Mouse (Mus musculus): ENCODE data around the gene Dmac2. TPM values are rescaled to one million over a fixed set of nuclear protein-coding genes. Genes with fewer than 3 reads are reported as not detected.

The Dmac2 gene
- polyA plus RNA-seq, 1 experiment from 2014 or later: 25.6 TPM

- Histone ChIP-seq H3K4me1 (no peaks in the 10 kb centered on the region), H3K27me3 (no peaks in the 10 kb centered on the region), H3K4me3 (no peak overlapping the region), H3K9ac (no peak overlapping the region), H3K36me3 (ENCODE audit: poor library complexity, severe bottlenecking) (no peaks in the 10 kb centered on the region), H3K9me3 (replicated peaks) (no peaks in the 10 kb centered on the region), H3K4me2 (no peak overlapping the region), H3K27ac (no peak overlapping the region)
- ATAC-seq: no peak
- 84% methylated on average over 3 of the region's 3 CpGs for whole genome bisulfite sequencing
These were observed 25.4 kb upstream of the Dmac2 start for GRCm38 (mm10) chr7:25593859-25594258.

- no peaks in the 10 kb centered on the region for H3K9me3 ChIP-seq (replicated peaks)
- H3K27me3 ChIP-seq: no peaks in the 10 kb centered on the region
- no peak overlapping the region for H3K27ac ChIP-seq
- ATAC-seq: 0 out of 2 replicates have a peak, but pooled peaks have one; percentile 21
- no peaks in the 10 kb centered on the region for H3K4me1 ChIP-seq
- H3K4me3 ChIP-seq: no peak overlapping the region
- H3K9ac ChIP-seq: no peak overlapping the region
- no peak overlapping the region for H3K4me2 ChIP-seq
- WGBS: 14% methylated on average over 10 of the region's 10 CpGs
- no peaks in the 10 kb centered on the region for H3K36me3 ChIP-seq (ENCODE audit: poor library complexity, severe bottlenecking)
These were observed 19.6 kb upstream of the Dmac2 start for GRCm38 (mm10) chr7:25599663-25600062.

- Histone ChIP-seq H3K27me3 (no peaks in the 10 kb centered on the region), H3K4me3 (no peak overlapping the region), H3K36me3 (ENCODE audit: poor library complexity, severe bottlenecking) (no peaks in the 10 kb centered on the region), H3K9me3 (replicated peaks) (no peaks in the 10 kb centered on the region), H3K9ac (no peak overlapping the region), H3K27ac (no peak overlapping the region), H3K4me2 (no peak overlapping the region), H3K4me1 (no peaks in the 10 kb centered on the region)
- no peak for ATAC-seq
- WGBS: 88% methylated on average over 11 of the region's 11 CpGs
These were observed 18.5 kb upstream of the Dmac2 start for GRCm38 (mm10) chr7:25600666-25601065.

- Histone ChIP-seq H3K4me3 (no peak overlapping the region), H3K4me1 (no peaks in the 10 kb centered on the region)
- WGBS: 90% methylated on average over 16 of the region's 16 CpGs
These were observed 17.9 kb upstream of the Dmac2 start for GRCm38 (mm10) chr7:25601346-25601745.

GRCm38 (mm10) chr7:25606625-25607063, 12.6 kb upstream of the Dmac2 start:
- H3K27ac ChIP-seq: no peak overlapping the region
- H3K4me2 ChIP-seq: no peak overlapping the region
- no peak overlapping the region for H3K4me3 ChIP-seq
- no peaks in the 10 kb centered on the region for H3K9me3 ChIP-seq (replicated peaks)
- WGBS: 74% methylated on average over 4 of the region's 4 CpGs
- no peak for ATAC-seq
- no peaks in the 10 kb centered on the region for H3K4me1 ChIP-seq
- H3K9ac ChIP-seq: no peak overlapping the region
- no peaks in the 10 kb centered on the region for H3K36me3 ChIP-seq (ENCODE audit: poor library complexity, severe bottlenecking)
- H3K27me3 ChIP-seq: no peaks in the 10 kb centered on the region

More at GRCm38 (mm10) chr7:25601346-25601745, 17.9 kb upstream of the Dmac2 start:
- no peak for ATAC-seq
- H3K9me3 ChIP-seq (replicated peaks): no peaks in the 10 kb centered on the region
- no peaks in the 10 kb centered on the region for H3K27me3 ChIP-seq
- H3K36me3 ChIP-seq (ENCODE audit: poor library complexity, severe bottlenecking): no peaks in the 10 kb centered on the region
- H3K9ac ChIP-seq: no peak overlapping the region
- H3K4me2 ChIP-seq: no peak overlapping the region
- H3K27ac ChIP-seq: no peak overlapping the region

- WGBS: 79% methylated on average over 2 of the region's 2 CpGs
- Histone ChIP-seq H3K27me3 (no peaks in the 10 kb centered on the region), H3K4me3 (no peak overlapping the region), H3K27ac (no peak overlapping the region), H3K9me3 (replicated peaks) (no peaks in the 10 kb centered on the region), H3K4me2 (no peak overlapping the region), H3K9ac (no peak overlapping the region), H3K4me1 (no peaks in the 10 kb centered on the region), H3K36me3 (ENCODE audit: poor library complexity, severe bottlenecking) (no peaks in the 10 kb centered on the region)
- no peak for ATAC-seq
These were observed 12.0 kb upstream of the Dmac2 start for GRCm38 (mm10) chr7:25607196-25607595.

GRCm38 (mm10) chr7:25610056-25610455, 9.2 kb upstream of the Dmac2 start:
- Histone ChIP-seq H3K27ac (no peak overlapping the region), H3K27me3 (no peaks in the 10 kb centered on the region), H3K4me3 (no peak overlapping the region), H3K4me2 (no peak overlapping the region), H3K9me3 (replicated peaks) (no peaks in the 10 kb centered on the region), H3K36me3 (ENCODE audit: poor library complexity, severe bottlenecking) (no peaks in the 10 kb centered on the region), H3K4me1 (no peaks in the 10 kb centered on the region), H3K9ac (no peak overlapping the region)
- ATAC-seq: no peak
- 45% methylated on average over 6 of the region's 6 CpGs for WGBS

- WGBS: 31% methylated on average over 7 of the region's 7 CpGs
- no peaks in the 10 kb centered on the region for H3K27me3 ChIP-seq
- H3K36me3 ChIP-seq (ENCODE audit: poor library complexity, severe bottlenecking): no peaks in the 10 kb centered on the region
- no peaks in the 10 kb centered on the region for H3K9me3 ChIP-seq (replicated peaks)
- H3K4me1 ChIP-seq: no peaks in the 10 kb centered on the region
- H3K27ac ChIP-seq: no peak overlapping the region
- no peak overlapping the region for H3K4me2 ChIP-seq
- no peak overlapping the region for H3K9ac ChIP-seq
- H3K4me3 ChIP-seq: no peak overlapping the region
- ATAC-seq: no peak
These were observed 7.7 kb upstream of the Dmac2 start for GRCm38 (mm10) chr7:25611501-25611900.

- H3K9me3 ChIP-seq (replicated peaks): no peaks in the 10 kb centered on the region
- no peak for ATAC-seq
- H3K36me3 ChIP-seq (ENCODE audit: poor library complexity, severe bottlenecking): no peaks in the 10 kb centered on the region
- H3K27me3 ChIP-seq: 0 out of 2 replicates have a peak, but pooled peaks cover 7% of the 10 kb centered on the region
- no peak overlapping the region for H3K27ac ChIP-seq
- H3K4me3 ChIP-seq: no peak overlapping the region
- 0 out of 2 replicates have a peak, but pooled peaks cover 3% of the 10 kb centered on the region for H3K4me1 ChIP-seq
- H3K4me2 ChIP-seq: no peak overlapping the region
- no peak overlapping the region for H3K9ac ChIP-seq
- 80% methylated on average over 5 of the region's 5 CpGs for WGBS
These were observed 5.1 kb upstream of the Dmac2 start for GRCm38 (mm10) chr7:25614086-25614485.

GRCm38 (mm10) chr7:25614831-25615705, 4.1 kb upstream of the Dmac2 start:
- no peak for ATAC-seq

GRCm38 (mm10) chr7:25615706-25616011, 3.6 kb upstream of the Dmac2 start, which contains the start of gene Erich4:
TSS of gene Erich4 (minus strand) at chr7:25615892.
- H3K4me2 ChIP-seq: no peak within 1 kb of the TSS
- WGBS: 84% methylated on average over 5 of the region's 5 CpGs

More at GRCm38 (mm10) chr7:25614831-25615705, 4.1 kb upstream of the Dmac2 start:
- Histone ChIP-seq H3K27me3 (0 out of 2 replicates have a peak, but pooled peaks cover 7% of the 10 kb centered on the region), H3K27ac (no peak overlapping the region), H3K4me1 (peaks cover 9% of the 10 kb centered on the region), H3K4me2 (no peak overlapping the region), H3K9me3 (replicated peaks) (no peaks in the 10 kb centered on the region), H3K9ac (no peak overlapping the region), H3K4me3 (no peak overlapping the region), H3K36me3 (ENCODE audit: poor library complexity, severe bottlenecking) (no peaks in the 10 kb centered on the region)
- WGBS: 72% methylated on average over 21 of the region's 21 CpGs

GRCm38 (mm10) chr7:25617376-25618160, 1.6 kb upstream of the Dmac2 start:
- H3K27me3 ChIP-seq: 0 out of 2 replicates have a peak, but pooled peaks cover 7% of the 10 kb centered on the region
- H3K4me2 ChIP-seq: no peak overlapping the region
- no peak overlapping the region for H3K27ac ChIP-seq
- H3K36me3 ChIP-seq (ENCODE audit: poor library complexity, severe bottlenecking): no peaks in the 10 kb centered on the region; the same call in 1 of the 2 replicates
- no peak overlapping the region for H3K9ac ChIP-seq
- H3K4me3 ChIP-seq: no peak overlapping the region
- H3K9me3 ChIP-seq (replicated peaks): no peaks in the 10 kb centered on the region
- ATAC-seq: no peak
- 87% methylated on average over 10 of the region's 10 CpGs for WGBS
- peaks cover 10% of the 10 kb centered on the region for H3K4me1 ChIP-seq

More at GRCm38 (mm10) chr7:25615706-25616011, 3.6 kb upstream of the Dmac2 start, which contains the start of gene Erich4:
- peaks cover 10% of the 10 kb centered on the region for H3K4me1 ChIP-seq
- no peaks in the 10 kb centered on the region for H3K9me3 ChIP-seq (replicated peaks)
- H3K4me3 ChIP-seq: no peak within 1 kb of the TSS
- H3K36me3 ChIP-seq (ENCODE audit: poor library complexity, severe bottlenecking): no peaks in the 10 kb centered on the region
- ATAC-seq: no peak
- no peak within 1 kb of the TSS for H3K9ac ChIP-seq
- no peak within 1 kb of the TSS for H3K27ac ChIP-seq
- H3K27me3 ChIP-seq: 0 out of 2 replicates have a peak, but pooled peaks cover 7% of the 10 kb centered on the region

Measured in forebrain, embryonic 13.5 days (tissue).